Mouse (Mus musculus): ENCODE data around the gene Gm4307.
"Not testable (repeated sequence)": the region's sequence is repeated elsewhere in the genome, so short reads cannot be mapped to it uniquely, and the experiment has no call there.

- TF ChIP-seq CTCF (conservative IDR thresholded peaks at IDR 0.05; ENCODE audit: low read length); NANOG (IDR thresholded peaks at IDR 0.05; ENCODE audit: borderline replicate concordance, low read length); POU5F1 (IDR thresholded peaks at IDR 0.05; ENCODE audit: borderline replicate concordance, low read length): not testable (repeated sequence)
These were observed 21.3 kb downstream of the Gm4307 start, which contains the start of gene Gm4312 for GRCm38 (mm10) chr10:100382460-100382859.

Data from E14TG2a.4 (cell line).